In the genomic region with DNA sequence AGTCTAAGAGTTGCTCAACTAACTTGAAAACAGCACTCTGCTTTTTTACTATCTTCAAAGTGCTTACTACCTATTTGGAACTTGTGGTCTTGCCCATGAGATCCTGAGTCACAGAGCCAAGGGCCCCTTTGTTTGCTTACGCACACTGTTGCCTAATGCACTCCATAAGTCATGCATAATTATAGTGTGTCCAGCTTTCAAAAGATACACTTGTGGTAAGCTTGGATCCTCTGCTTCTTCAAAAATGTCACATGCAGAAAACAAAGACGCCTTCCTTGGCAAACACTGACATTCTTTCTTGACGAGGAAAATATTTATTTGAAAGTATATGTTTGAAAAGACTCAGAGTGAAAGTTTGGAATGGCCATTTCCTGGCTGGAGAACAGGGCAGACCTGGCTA, we compare ENCODE assay signal across 26 mouse cellular contexts.
DNase-seq lines count a peak whose midpoint lies in the region; ATAC-seq and TF ChIP-seq lines count a peak whose summit lies in the region.
"Had no signal": no experiment of that assay in that cellular context is flagged by ENCODE, and none has a peak within 500 bp of the region (broad histone marks: within the 10 kb centered on the region; RNA-seq: fewer than 3 reads in every experiment).

No protein-coding gene starts in this region.

- TF ChIP-seq CTCF in lung, adult 2 months (IDR thresholded peaks at IDR 0.05; ENCODE audit: insufficient read depth, low read length): no peak
- TF ChIP-seq CTCF in C2C12 (IDR thresholded peaks at IDR 0.05; ENCODE audit: control insufficient read depth, insufficient read depth, insufficient read length): no peak
- no peak for TF ChIP-seq CTCF in Patski (IDR thresholded peaks at IDR 0.05)

- POLR2A ChIA-PET in Patski (lab: Charles Lee): interaction anchor here (0.5 kb wide), 1 partner anchor 271 kb away, joined by 3 read pairs; no protein-coding TSS in a partner anchor

- no peaks in the 10 kb centered on the region for H3K4me1 ChIP-seq in lung, adult 2 months (ENCODE audit: control insufficient read depth, insufficient read depth, low read length)
- H3K4me1 ChIP-seq: forebrain, embryonic 13.5 days; heart, embryonic 12.5 days; heart, embryonic 15.5 days; hindbrain, embryonic 10.5 days; hindbrain, embryonic 13.5 days; intestine, embryonic 15.5 days had no signal

- peak; percentile 52 for ATAC-seq in Patski
- ATAC-seq in CD4-positive, CD25-positive, alpha-beta regulatory T cell, adult 4 months: no peak
- ATAC-seq: activated CD4-positive, CD25-positive, alpha-beta regulatory T cell, adult 4 months; forebrain, embryonic 13.5 days; forebrain, postnatal 0 days; hindbrain, embryonic 16.5 days; intestine, embryonic 15.5 days had no signal

- H3ac ChIP-seq in C2C12 (ENCODE audit: control insufficient read depth, insufficient read length, low read depth): no peak overlapping the region

- H3K79me2 ChIP-seq in C2C12 (ENCODE audit: control insufficient read depth, insufficient read depth): no peaks in the 10 kb centered on the region

- TF ChIP-seq POLR2A in lung, adult 2 months (IDR thresholded peaks at IDR 0.05; ENCODE audit: borderline replicate concordance, extremely low read depth, low read depth, low read length): no peak

- no peak overlapping the region for H3K4me3 ChIP-seq in lung, adult 2 months (replicated peaks; ENCODE audit: extremely low read depth, low read depth, low read length)
- H3K4me3 ChIP-seq in C2C12 (ENCODE audit: insufficient read depth, poor library complexity, severe bottlenecking): no peak overlapping the region
- H3K4me3 ChIP-seq: forebrain, embryonic 10.5 days; forebrain, embryonic 13.5 days; gastrocnemius, adult 2 months; heart, embryonic 12.5 days; heart, embryonic 15.5 days; hindbrain, embryonic 10.5 days; hindbrain, embryonic 13.5 days; intestine, embryonic 15.5 days had no signal

- in situ Hi-C loops in Patski (cut with MboI; ENCODE audit: low pct_unique_long_range_greater_than_20kb): loop anchor here (5.0 kb wide), 1 partner anchor 297 kb away; no protein-coding TSS in a partner anchor

- H3K36me3 ChIP-seq in C2C12 (ENCODE audit: control insufficient read depth, insufficient read depth): no peaks in the 10 kb centered on the region
- H3K36me3 ChIP-seq: forebrain, embryonic 10.5 days; heart, embryonic 12.5 days; heart, embryonic 15.5 days; hindbrain, embryonic 10.5 days; hindbrain, embryonic 13.5 days; intestine, embryonic 15.5 days had no signal

- no peaks in the 10 kb centered on the region for H3K79me3 ChIP-seq in C2C12 (ENCODE audit: low read depth)

- 34% methylated on average over 3 of the region's 3 CpGs for WGBS in lung, adult 2 months

- CTCF ChIA-PET in Patski (lab: Charles Lee): interaction anchor here (0.7 kb wide), 1 partner anchor 301 kb away, joined by 3 read pairs; no protein-coding TSS in a partner anchor

- peak; percentile 20 for DNase-seq in lung, postnatal 36 days
- DNase-seq in lung, adult 2 months: no peak
- DNase-seq in Patski (ENCODE audit: low read depth, low spot score): no peak
- no peak for DNase-seq in cerebellum, postnatal 10 days
- DNase-seq: adrenal gland, adult 8-10 months; adrenal gland, postnatal 25 days; B cell, adult 2 months; cerebellum, adult 11-12 months; cerebellum, adult 8-10 months; forebrain, postnatal 0 days; gastrocnemius, postnatal 25 days; heart, adult 18-20 months; heart, postnatal 10 days; heart, postnatal 36 days had no signal

- H3K27me3 ChIP-seq in C2C12 (ENCODE audit: control insufficient read depth, insufficient read depth, insufficient read length) (no peaks in the 10 kb centered on the region), Patski (no peaks in the 10 kb centered on the region)
- H3K27me3 ChIP-seq: forebrain, embryonic 13.5 days; heart, embryonic 12.5 days; heart, embryonic 15.5 days; hindbrain, embryonic 13.5 days; intestine, embryonic 15.5 days had no signal

TF ChIP-seq in C2C12, 6 proteins besides CTCF, POLR2A, EP300 and RAD21:
- no peak for TF ChIP-seq MYOG (IDR thresholded peaks at IDR 0.05; ENCODE audit: control insufficient read depth, extremely low read depth, insufficient read length)
- peak; percentile 74 for TF ChIP-seq MAX (IDR thresholded peaks at IDR 0.05)
- peak; percentile 20 for TF ChIP-seq MYOD1 (IDR thresholded peaks at IDR 0.05; ENCODE audit: control insufficient read depth, insufficient read length, low read depth)
- TF ChIP-seq FOSL1 (IDR thresholded peaks at IDR 0.05; ENCODE audit: insufficient read depth, low read length, poor library complexity, severe bottlenecking): peak; percentile 59
- peak; percentile 83 for TF ChIP-seq USF1 (IDR thresholded peaks at IDR 0.05; ENCODE audit: low read depth)
- peak; percentile 99 for TF ChIP-seq CEBPB (IDR thresholded peaks at IDR 0.05; ENCODE audit: low read depth)
